Mouse (Mus musculus) frontal cortex, postnatal 10 days (tissue): ENCODE measurements around the gene Gbf1.
"Not testable (repeated sequence)": the region's sequence is repeated elsewhere in the genome, so short reads cannot be mapped to it uniquely, and the experiment has no call there.

ENCODE experiments used
- DNase-seq, 2 experiments: peaks; one replicate each; pipeline ENCODE4 v3.0.0; 2022; ENCODE audit warnings: low spot score in 2 of 2, mixed read lengths in 1 of 2

Gene Gbf1

DNA sequence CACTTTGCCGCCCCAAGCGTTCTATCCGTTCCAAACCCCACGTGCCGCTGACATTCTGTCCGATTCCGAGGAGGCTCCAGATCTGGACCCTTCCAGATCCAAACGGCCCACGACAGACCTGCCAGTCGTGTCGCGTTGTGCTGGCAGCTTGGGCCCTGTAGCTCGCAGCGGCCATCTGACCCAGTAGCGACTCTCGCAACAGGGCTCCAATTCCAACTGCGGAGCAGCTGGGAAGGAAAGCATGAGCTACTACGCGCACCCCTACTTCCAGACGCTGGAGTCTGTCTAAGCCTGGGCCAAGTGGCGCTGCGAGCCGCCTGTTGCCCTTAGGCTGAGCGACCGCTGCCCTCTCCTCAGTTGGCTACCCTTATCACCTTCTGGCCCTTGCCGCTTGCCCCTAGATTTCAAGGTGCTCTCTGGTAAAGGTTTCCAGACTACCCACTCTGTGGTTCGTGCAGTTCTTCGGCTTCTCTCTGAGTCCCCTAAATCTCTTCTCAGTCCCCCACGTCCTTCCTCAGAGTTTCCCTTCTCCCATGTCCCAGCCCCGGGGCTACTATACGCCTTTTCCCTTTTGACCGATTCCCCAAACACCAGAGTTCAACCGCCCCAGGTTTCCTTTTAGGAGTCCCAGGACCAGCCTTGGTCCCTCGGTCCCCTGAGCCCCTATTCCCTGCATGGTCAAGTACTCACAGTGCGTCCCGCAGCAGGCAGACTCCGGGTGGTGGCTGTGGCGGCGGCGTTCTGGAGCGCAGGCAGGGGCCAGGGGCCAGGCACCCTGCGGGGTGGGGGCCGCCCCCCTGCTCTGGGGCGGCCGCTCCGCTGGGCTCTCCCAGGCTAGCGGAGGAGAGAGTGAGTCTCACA, 4.6 kb upstream of the Gbf1 start, which contains the start of gene Pitx3:
Gene Pitx3, minus strand, starts transcription at position 816 of the 861 bp plus-strand sequence.
- no peak for DNase-seq

DNA sequence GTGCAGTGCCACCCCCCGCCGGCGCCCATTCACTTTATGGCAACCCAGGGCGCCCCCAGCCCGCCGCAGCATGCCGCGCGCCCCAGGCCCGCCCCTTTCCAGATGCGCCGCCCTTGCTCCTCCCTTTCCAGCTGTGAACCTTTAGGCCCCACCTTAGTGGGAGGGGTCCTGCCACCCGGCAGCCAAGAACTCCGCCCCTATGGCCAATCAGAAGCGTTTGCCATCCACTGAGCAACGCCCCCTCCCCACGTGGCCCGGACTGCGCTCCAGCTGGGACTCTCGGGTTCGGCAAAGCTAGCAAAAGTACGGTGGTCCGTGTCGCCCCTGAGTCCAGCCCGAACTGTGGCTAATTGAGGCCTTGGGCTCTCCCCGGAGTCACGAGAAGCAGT, 3.9 kb upstream of the Gbf1 start:
- peak; percentile 57 to 74 for DNase-seq

DNA sequence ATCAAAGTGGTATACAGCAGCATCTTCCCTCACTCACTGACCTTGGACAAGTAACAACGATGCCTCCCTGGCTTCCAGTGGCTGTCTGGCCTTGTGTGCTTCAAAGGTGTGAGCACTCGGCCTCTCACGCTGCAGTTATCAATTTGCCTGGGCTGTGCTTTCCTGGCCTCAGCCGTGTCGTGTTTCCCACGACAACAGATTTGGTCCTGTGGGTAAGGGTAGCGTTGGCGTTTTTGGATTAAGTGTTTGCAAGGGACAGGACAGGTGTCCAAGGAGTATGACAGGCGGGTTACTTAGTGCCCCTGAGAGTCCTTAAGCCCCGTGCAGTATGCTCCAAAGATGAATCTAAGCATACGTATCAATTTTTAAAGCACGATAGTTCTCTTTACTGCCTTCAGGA, 3.2 kb upstream of the Gbf1 start:
- DNase-seq = no peak

DNA sequence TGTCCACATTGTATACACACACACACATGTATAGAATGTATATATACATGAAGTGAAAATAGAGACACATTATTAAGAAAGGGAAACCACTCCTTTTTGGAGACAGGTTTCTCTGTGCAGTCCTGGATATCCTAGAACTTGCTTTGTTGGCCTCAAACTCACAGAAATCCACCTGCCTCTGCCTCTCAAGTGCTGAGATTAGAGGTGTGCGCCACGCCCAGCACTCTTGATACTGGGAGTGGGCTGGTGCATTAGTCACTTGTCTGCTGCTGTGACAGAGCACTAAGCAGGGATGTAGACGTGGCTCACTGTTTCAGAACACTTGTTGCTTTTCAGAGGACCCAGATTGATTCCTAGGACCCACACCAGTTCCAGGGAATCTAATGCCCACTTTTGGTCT, 13.6 kb downstream of the Gbf1 start:
- DNase-seq = no peak

DNA sequence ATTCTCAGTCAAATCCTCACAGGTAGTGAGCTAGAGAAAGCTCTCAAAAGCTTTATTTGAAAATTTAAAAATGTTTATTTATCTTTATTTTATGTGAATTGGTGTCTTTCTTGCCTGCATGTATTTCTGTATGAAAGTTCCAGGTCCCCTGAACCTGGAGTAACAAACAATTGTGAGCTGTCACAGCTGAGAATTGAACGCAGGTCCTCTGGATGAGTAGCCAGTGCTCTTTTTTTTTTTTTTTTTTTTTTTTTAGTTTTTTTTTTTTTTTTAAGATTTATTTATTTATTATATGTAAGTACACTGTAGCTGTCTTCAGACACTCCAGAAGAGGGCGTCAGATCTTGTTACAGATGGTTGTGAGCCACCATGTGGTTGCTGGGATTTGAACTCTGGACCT, 14.9 kb downstream of the Gbf1 start:
- DNase-seq = not testable (repeated sequence)

DNA sequence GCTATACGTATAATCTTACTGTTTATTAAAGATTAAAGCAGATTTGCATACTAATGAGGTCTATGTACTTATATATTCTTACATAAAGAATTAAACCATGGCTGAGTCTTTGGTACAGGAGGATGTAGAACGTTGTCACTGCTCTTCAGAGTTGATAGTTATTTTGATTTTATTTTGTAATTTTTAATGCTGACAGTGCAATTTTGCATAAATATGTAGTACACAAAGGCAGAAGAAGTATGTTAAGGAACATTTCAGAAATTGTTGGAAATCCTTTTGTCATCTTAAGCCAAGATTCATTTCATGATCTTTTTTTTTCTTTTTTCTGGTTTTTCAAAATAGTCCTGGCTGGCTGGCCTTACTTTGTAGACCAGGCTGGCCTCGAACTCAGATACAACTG, 17.1 kb downstream of the Gbf1 start:
- no peak for DNase-seq

DNA sequence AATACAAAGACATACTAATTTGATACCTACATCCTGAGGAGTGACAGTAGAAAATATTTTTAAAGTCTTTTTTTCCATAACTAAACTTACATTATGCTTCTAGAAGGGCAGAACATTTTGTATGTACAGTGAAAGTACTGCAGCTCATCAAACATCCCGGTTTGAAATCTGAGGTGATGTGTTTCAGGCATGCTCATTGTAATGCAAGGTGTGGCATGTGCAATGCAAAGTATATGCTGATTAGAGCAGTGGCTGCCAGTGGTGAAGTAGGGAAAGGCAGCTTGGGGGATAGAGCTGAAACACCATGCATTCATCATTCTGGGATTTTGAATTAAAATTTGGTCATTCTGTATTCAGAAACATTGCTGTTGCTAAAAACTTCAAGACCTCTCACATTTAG, 17.6 kb downstream of the Gbf1 start:
- DNase-seq = no peak

DNA sequence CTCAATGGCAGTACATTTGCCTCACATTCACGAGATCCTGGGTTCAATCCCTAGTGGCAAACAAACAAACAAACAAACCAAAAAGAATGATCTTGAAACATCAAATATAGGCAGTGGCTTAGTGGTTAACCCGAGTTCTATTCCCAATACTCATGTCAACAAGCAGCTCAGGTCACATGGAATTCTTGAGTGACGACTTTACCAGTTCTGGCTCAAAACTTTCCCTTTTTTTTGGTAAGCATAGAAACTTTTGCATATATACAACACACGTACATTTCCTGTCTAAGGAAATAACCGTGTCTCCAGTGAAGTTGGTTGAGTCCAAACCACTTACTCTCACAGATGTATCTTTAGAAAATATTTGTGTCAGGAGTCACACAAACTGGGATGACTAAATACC, 20.2 kb downstream of the Gbf1 start:
- no peak for DNase-seq

DNA sequence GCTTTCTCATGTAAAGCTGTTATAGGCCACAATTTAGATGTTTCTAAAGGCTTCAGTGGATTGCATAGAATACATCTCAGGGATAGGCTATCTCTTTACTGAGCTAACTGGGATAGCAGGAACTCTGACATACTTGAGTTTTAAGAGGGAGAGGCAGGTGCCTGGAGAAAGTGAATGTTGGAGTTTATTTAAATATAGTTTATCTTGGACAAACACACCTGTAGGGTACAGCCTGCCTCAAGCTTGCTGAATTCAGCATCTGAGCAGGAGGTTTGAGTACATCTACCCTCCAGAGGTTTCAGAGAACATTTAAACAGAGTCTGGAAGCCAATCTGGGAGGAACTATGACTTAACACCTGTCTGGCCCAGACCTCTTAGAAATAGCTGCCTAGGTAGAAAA, 22.9 kb downstream of the Gbf1 start:
- no peak for DNase-seq

DNA sequence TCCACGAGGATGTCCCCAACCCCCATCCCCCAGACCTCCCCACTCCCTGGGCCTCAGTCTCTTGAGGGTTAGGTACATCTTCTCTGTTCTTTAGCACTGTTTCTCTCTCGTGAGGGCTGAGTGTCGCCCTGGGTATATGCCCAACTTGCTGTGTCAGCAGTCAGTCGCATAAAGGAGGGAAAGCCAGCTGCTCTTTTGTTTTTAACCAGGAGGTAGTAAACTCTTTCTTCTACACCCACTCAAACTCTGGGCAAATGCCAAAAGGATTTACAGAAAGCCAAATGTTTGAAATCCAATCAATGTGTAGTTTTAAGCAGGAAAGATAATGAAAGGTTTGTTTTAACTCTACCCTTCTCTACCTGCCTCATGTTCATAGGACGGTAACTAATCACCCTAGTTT, 24.7 kb downstream of the Gbf1 start:
- no peak for DNase-seq

DNA sequence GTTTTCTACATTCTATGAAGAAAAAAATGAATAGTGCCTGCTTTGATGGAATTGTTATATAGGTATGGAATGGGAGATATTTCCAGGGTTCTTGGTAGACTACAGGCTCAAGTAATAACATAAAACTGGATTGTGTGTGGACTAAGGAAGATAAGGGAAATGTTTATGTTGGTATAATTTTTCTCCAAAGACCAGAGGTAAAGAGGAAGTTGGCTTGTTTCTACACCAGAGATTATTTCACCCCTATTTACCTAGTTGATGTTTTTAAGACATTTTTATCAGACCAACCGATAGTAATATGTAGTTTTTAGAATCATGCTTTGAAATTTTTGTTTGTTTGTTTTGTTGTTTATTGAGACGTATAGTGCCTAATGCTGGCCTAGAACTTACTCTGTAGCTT, 28.0 kb downstream of the Gbf1 start:
- DNase-seq = no peak

DNA sequence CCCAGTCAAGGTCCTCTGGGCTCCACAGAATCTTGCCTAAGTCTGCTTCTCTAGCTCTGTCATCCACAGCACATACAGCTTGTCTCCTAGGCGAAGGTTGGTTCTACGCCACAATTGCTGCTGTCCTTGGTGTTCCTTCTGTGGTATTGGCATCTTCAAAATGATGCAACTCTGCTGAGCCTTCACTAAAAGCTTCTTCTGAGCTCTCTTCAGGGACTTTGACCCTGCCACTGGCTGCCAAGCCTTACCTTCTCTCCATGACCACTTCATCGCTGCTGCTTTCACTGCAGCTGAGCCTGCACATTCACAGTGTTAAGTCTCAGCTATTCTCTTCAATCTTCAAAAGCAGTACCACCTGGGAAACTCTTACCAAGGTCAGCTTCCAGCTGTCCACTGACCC, 29.9 kb downstream of the Gbf1 start:
- no peak for DNase-seq

DNA sequence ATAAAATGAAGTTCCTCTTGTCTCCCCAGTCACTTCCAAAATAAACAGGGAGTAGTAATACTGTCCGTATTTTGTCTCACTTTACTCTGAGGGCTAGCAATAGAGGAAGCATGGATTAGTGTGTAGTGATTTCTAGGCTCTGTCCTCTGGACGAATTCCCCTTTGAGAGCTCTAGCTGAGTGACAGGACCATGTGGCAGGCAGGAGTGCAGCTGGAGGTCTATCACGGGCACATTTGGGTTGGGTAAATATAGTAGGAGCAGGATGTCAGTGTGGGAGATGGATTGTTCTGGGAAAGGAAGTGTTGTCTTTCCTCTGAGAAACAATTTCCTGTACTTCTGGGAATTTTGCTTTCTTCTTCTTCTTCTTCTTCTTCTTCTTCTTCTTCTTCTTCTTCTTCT, 34.3 kb downstream of the Gbf1 start:
- peak in 1 of 2 experiments; percentile 12 for DNase-seq

DNA sequence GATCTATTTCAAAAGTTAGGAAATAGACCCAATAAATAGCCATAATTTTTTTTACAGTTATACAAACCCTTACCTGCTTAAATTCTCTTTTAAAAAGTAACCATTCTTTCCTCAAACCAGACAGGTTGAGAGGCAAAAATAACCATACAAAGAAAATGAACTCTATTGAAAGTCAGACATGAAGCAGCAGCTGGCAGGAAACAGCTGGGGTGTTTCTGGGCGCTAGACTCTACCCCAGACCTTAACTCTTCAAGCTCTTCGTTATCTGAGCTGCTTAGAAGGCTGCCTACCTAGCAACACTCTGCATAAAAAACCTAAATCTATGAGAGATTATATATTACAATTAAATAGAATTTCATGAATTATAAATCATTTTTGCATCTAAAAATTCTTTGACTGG, 34.9 kb downstream of the Gbf1 start:
- no peak for DNase-seq

DNA sequence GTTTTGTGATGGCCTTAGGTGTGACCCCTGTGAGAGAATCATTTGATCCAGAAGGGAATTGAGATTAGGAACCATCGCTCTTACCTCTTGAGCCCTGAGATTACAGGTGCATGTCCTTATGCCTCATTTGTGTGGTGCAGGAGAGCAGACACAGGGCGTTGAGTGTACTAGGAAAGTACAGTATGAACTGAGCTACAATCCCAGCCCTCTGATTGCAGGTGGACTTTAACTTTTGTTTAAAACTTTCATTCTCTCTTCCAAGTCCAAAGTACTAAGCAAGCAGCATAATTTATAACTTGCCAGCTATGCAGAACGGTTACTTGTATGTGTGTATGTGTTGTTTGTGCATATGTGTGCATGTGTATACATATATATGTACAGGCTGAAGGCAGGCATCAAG, 46.0 kb downstream of the Gbf1 start:
- no peak for DNase-seq

DNA sequence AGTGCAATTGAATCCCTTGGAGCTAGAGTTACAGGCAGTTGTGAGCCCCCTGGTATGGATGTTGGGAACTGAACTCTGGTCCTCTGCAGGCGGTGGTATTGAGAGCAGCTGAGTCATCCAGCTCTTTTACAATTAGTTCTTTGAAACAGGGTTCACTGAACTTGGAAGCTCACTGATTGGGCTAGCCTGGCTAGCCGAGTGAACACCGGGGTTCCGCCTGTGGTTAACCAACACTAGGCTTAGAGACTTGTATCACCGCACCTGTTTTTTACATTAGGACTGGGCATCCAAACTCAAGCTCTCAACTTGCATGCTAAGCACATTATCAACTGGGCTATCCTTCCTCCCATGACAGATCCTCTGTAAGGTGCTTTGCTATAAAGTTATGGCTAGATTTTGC, 46.6 kb downstream of the Gbf1 start:
- DNase-seq = no peak

DNA sequence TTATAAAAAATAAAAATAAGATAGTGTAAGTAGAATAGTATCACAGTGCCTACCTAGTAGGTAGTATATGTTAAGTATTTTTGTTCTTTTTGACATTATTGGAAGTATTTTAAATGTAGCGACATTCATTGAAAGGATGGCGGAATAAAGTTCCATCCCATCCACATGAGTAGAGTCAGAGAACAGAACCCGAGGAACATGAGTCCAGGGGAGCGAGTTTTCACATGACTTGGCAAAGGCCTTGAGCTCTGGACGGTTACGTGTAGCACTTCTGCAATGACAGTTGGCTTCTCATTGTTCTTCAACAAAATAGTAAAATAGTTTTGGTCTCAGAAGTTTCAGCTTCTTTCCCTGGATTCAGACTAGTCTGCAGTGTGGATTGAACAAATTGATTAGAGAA, 51.9 kb downstream of the Gbf1 start:
- no peak for DNase-seq

DNA sequence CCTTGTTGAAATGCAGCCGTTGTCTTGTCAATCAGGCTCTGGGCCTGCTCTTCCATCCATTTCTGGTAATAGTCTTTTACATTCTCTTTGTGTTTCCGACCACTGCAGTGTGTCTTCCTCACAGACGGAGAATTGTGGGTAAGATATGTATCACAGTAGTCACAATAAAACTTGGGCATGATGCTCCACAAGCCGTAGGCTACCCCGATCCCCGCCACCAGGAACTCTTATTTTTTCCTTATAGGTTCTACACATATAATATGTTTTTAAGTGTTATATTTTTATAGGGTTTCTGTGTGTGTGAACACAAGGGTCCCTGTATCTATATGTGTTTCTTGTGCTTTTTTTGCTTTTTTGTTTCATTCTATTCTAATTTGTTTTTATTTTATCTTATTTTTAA, 53.4 kb downstream of the Gbf1 start:
- DNase-seq = no peak

DNA sequence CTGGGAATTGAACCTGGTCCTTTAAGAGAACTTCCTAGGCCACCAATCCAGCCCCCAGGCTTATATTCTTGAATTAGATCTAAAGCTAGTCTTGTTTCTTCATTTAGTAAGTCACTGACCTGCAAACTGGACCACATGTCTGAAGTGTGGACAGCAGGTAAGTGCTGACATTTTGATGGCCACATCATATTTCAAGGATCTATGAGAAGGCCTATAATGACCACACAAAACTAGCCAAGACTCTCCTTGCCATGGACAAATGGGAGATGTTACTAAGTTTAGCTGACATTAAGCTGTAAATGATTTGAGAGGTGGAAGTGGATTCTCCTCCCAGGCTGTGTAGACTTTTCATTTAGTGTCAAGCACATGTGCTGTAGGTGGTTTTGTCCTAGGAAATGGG, 58.6 kb downstream of the Gbf1 start:
- no peak for DNase-seq

DNA sequence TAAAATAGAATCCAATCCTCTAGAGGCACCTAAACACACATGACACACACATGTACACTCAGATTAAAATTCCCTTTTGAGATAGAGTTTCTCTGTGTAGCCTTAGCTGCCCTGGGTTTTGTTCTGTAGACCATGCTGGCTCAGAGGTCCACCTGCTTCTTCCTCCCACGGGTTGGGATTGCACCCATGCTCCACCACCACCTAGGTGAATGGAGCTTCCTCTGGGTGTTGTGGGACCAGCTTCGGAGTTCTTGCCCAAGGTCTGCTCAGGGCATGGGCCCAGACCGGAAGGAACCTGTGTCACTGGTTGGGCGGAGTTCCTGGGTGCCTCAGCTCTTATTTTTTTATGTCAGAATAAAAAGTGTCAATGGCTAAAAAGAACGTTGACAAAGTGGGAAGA, 62.2 kb downstream of the Gbf1 start:
- no peak for DNase-seq

DNA sequence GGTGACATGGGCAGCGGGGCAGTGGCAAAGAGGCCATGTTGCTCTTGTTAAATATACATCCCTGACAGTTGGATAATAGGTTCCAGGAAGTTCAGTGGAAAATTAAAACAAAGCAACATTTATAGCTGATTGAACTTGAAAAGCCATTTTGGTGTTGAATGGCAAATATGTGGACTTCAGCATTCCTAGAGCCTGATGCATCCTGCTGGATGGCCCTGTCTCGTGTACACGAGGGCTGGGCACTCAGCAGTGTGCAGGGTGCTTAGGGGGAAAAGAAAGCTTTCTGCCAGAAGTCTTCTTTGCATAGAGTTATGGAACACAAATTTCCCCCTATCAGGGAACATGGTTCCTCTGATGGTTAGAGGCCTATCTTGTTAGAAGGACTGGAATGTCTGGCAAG, 63.1 kb downstream of the Gbf1 start:
- no peak for DNase-seq

DNA sequence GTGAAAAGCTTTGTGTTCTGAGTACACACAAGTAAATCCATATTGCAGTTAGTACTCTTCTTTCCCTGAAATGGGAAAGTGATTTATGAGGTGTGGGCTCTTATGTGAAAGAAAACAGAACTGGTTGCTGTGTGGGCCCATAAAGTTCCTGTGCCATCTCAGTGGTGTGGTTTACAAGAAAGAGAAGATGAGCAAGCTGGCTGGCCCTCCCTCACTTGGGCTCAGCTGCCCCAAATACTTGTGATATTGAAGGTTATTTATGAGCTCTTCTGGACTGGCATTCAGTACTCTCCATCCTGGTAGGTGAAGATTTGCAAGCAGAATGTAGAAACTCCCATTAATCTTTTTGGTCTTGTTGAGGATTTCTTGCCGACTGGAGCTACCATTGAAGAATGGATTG, 64.4 kb downstream of the Gbf1 start:
- DNase-seq = no peak

DNA sequence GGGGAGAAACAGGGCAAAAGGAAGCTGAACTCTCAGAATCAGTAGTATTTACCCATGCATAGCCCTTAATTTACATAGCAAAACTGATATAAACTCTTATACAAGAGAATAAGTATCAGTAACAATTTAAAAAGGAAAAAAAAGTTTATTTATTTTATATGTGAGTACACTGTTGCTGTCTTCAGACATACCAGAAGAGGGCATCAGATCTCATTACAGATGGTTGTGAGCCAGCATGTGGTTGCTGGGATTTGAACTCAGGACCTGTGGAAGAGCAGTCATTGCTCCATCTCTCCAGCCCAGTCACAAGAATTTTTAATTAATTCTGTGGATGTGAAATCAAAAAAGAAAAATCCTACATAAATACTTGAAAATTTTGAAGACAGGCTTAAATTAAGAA, 65.0 kb downstream of the Gbf1 start:
- DNase-seq = not testable (repeated sequence)

DNA sequence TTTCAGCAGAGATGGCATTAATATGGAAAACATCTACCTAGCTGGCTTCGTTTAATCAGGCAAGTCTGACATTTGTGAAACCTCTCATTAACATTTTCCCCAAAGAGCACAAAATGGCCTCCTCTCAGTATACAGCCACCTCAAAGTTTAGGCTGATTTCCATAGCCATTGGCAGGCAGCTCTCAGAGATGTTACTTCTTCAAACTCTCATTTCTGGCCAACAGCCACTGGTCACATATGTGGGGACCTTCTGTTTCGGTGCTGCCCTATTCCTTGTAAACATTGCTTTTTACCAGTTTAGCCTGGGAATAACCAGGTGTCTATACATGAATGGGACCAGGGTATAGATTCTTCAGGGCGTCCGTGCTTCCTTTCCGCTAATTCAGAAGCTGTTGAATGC, 67.8 kb downstream of the Gbf1 start:
- no peak for DNase-seq
